Mouse (Mus musculus) T-helper 2 cell (primary cell): ENCODE results near the gene Tsen54.

Experiments
- in situ Hi-C: fragments of 300-600 bp; cut with MboI, MseI; formaldehyde crosslinking; loops from one replicate; pipeline ENCODE4 v1.15.1; 2025; ENCODE audit warnings: high pct_unique_total_duplicates

The Tsen54 gene

DNA sequence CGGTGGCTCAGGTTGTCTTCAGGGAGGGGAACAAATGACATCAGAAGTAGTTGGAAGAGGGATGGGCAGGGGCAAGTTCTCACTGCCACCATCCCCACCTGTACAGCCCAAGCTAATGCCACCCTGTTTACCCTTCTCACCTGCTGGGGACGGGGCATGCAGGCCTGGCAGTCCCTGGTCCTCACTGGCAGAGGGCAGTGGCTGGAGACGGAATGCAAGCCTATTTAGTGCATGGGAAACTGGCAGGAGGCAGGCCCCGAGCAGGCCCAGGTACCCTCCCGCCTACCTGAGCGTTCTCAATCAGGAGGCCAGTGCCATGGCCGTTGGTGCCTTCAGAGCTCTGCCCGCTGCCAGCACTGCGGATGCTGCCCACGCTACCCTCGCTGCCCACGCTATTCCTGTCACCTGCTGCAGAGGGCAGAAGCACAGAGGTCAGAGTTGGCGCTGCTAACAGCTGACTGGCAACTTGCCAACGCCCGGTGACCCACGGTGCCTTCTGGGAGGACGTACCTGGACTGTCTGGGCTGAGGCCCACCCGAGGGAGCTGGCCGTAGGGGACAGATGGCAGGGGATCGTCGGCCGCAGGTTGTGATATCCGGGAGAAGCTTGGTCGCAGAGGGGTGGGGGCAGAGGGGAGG, 11.3 kb upstream of the Tsen54 start:
- in situ Hi-C loops, result no loop called here

DNA sequence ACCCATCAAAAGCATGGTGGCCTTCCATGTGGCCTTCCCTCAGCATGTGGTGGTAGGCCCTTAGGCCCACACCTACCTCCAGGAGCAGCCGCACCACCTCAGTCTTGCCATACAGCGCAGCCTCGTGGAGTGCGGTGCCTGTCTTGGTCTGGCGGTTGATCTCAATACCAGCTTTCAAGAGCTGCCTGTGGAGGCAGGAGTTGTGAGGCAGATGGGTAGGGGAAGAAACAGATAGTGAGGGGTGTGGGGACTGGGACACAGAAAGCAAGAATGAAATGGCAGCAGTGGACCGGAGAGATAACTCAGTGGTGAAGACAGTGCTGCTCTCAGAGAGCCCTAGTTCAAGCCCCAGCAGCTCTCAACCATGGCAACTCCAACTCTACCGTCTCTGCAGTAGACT, 9.5 kb upstream of the Tsen54 start:
- in situ Hi-C loops, result no loop called here

DNA sequence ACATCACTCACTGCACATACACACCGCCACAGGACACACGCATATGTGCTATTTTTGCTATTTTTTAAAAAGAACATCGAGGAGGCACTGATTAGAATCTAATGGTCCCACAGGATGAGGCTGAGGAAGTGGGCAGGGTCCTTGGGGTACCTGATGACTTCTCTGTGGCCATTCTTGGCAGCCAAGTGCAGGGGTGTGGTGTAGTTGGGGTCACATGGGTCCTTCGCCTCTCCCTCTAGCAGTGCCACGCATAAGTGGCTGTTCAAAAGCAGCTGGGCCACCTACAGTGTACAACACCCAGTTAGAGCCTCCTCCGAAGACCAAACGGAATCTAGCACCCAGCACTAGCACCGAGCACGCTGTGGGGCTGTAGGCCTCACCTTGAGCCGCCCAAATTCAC, 8.4 kb upstream of the Tsen54 start:
- in situ Hi-C loops, result no loop called here

DNA sequence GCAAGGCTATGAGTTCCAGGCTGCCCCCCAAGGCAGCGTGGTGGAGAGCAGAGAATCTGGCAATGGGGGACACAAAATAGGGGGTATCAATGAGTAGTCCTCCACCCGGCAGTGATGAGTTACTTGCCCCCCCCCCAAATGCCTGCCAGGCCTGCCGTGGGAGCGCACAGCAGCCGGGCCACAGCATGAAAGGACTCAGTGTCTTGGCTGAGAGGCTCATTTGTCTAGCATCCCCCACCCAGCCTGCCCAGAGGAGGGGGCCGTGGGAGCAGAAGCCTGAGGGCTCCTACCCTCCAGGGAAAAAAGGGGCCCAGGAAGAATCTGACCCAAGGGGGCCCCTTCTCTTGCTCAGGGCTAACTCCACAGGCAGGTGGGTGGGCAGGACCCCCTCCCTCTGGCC, 7.2 kb upstream of the Tsen54 start:
- in situ Hi-C loops, result no loop called here

DNA sequence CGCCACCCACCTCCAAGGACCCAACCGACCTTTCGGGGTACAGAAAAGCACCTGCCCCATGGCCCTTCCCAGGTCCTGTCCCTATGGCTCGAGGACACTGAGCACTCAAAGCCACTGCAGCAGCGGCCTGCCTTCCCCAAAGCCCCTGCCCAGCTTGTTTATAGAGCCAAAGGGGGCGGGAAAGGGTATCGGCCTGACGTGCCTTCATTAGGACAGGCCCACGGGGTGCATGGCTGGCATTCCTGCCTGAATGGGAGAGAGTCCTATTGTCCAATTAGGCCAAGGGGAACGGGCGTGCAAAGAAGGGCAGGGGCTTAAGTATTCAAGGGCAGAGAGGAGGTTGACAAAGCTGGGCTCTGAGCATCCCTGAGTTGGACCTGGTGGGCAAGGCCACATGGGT, 6.6 kb upstream of the Tsen54 start:
- in situ Hi-C loops, result no loop called here

DNA sequence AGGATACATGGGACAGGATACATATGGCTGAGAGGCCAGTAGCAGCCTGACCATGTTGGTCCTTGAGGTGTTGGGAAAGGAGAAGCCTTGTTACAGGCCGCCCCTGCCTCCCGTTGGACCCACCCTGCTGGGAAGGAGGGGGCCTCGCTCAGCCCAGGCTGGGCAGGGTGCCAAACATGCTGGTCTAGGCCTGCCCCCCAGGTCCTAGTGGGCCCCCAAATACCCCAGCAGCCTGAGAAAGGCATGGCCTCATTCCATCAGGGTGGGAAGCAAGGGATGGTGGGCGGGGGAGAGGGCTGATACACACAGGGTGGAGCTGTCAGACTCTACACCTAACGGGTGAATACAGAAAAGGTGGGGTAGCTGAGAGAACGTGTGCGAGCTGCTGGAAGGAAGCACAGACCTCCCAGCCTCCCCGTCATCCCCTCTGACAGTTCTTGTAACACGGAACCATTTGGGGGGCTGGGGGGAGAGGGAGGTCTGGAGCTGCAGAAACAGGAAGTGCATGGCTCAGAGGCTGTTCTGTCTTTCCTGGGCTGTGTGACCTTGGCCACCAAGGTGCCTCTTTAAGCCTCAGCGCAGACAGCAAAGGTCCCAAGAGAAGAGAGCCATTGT, 5.7 kb upstream of the Tsen54 start:
- in situ Hi-C loops, result no loop called here

DNA sequence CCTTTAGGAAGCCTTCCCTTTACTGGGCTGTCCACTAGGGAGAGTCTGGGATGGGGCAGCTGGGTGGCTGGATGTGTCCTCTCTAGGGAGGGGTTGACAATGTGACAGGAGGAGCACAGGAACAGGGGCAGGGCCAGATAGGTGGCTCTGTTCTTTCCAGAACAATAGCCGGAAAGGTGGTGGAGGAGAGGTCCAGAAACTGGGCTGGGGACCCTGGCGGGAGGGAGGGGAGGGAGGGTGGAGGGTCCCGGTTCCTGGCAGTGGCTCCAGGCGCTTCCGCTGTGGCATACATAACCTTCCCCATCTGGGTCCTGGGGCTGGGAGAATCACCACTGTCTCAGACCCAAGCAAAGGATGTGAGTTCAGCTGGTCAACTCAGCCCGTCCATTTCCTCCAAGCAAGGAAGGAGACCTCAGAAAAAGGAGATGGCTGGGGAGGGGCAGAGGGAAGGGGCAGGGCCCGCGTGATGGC, 5.2 kb upstream of the Tsen54 start:
- in situ Hi-C loops, result no loop called here

DNA sequence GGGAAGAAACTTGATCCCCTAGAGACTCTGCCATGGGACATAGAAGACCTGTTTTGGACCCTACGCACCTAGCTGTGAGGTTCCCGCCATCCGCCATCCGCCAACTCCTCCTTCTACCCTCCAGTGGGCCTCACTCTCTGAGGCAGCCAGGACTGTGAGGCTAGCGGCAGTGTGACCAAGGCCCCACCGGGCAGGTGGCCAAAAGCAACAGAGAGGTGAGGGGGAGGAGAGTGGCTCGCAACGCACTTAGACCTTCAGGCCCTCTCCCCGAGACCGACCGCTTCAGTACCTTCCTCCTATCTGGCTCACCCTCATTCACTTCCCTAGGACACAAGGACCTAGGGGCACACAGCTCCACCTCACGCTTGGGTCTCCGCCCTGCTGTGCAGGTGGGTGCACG, 4.1 kb upstream of the Tsen54 start:
- in situ Hi-C loops, result loop anchor here (5.0 kb wide), 1 partner anchor 88 kb away; no protein-coding TSS in a partner anchor

DNA sequence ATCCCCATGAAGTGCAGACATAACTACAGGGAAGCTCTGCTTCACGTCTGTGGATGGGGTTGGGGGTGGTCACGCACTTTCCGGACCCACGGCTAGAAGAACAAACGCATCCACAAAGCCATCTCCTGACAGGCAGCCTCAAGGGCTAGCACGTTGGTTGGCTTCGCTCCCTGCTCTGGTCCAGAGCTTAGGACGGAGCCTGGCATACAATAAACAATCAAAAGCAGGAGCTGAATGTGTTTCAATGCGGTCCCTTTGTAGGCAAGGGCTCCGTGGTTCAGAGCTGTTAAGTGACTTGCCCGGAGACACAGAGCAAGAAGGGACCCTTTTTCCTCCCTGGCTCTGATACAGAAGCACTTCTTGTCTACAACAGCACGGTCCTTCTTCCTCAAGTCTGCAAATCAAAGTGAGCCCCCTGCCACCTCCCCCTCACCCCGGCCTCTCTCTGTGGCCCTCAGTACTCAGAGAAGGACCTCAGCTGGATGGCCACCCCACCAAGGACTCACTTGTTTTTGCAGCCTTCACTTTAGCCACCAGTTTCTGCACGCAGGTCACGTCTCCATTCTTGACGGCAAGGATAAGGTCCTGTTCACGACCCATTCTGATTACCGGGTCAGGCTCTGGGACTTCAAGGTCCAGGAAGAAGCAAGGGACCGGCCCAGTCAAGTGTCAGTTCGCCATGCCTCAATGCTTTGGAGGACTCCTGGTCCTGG, 3.0 kb upstream of the Tsen54 start:
- in situ Hi-C loops, result loop anchor here (5.0 kb wide), 1 partner anchor 89 kb away; no protein-coding TSS in a partner anchor

DNA sequence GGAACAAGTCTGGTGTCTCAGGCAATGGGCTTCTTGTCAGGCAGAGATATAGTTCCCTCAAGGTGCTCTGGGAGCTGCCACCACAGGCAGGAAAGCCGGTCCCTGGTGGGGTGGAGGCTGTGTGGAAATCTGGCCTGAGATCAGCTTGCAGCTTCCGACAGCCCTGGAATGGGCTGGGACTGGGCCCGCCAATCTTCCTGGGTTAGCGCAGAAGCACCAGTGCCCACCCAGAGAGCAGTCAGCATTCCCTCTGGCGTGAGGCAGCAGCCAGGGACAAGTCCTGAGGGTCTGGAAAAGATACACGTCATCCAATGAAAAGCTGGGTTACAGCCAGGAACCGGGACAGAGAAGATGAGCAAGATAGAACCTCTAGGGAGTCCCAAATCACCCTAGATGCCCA, 2.4 kb upstream of the Tsen54 start:
- in situ Hi-C loops, result loop anchor here (5.0 kb wide), 1 partner anchor 90 kb away; no protein-coding TSS in a partner anchor

DNA sequence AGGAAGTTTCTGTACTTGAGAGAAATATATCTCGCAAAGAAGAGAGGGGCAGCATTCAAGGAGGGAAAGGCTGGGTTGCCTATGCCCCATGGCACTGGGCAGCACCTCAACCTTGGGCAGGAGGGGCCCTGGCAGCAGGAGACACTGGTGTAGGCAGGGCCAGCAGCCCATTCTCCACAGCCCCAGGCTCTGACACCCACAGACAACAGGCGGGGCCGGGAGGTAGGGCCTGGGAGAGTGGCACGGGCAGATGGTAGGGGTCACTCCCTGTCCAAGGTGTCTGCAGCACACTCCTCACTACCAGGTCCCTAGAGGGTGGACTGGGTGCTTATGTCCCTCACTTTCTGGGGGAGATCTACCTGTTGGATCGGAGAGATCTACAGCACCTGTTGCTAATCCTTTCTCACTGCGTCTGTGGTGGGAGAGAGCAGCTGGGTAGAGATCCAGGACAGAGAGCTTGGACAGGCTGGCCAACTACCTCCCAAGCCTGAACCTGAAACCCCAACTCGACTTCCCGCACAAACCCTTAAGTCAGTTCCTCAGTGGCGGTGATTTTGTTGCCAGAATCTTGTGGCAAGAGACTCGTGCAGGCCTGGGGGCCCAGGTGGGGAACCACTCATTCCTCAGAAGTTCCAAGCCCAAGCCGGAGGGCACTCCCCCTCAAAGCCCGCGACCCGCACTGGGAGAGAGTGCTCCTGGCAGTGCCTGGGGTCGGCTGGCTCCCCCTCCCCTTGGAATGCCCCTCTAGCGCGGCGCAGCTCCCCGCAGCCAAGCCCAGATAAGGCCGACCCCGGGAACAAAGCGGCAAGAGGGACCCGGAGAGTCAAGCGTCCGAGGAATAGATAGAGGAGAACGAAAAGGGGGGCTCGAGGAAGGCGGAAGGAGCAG, 1.7 kb upstream of the Tsen54 start:
- in situ Hi-C loops, result loop anchor here (5.0 kb wide), 1 partner anchor 90 kb away; no protein-coding TSS in a partner anchor

DNA sequence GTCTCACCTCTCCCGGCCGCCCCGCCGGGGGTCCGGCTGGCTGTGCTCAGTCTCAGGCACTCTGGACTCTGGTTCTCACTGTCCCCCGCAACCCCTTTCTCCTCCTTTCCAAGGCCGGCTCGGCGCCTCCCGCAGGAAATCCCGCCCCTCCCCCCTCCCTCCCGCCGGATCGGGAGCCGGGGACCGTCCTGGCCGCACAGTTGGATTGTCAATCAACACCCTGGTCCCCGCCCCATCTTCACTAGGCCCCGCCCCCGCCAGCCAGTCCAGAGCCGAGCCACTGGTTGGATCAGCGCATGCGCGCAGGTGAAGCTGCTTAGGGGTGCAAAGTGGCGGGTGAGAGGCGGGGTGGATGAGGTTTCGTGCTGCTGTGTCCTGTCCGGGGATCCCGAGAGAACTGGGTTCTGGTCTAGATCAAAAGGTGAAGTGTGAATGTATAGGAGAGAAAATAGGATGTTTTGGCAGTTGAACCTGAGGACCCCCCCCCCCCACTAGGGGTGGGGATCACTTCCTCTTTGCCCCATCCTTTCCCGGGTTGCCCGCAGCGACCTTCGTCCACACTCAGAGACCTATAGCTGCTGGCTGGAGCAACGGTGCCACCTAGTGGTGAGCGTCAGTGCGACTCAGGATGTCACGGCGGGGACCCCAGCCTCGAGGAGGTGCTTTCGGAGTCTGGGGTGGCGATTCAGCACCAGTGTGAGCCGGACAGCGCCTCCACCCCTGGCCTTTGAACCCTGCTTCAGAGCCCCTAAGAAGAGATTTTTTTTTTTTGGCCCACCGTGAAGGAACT, 822 bp upstream of the Tsen54 start, which contains the start of gene Caskin2:
Caskin2 (minus strand) TSS at position 133 of the 790 bp plus-strand sequence.
- in situ Hi-C loops, result loop anchor here (5.0 kb wide), 1 partner anchor 91 kb away; no protein-coding TSS in a partner anchor

DNA sequence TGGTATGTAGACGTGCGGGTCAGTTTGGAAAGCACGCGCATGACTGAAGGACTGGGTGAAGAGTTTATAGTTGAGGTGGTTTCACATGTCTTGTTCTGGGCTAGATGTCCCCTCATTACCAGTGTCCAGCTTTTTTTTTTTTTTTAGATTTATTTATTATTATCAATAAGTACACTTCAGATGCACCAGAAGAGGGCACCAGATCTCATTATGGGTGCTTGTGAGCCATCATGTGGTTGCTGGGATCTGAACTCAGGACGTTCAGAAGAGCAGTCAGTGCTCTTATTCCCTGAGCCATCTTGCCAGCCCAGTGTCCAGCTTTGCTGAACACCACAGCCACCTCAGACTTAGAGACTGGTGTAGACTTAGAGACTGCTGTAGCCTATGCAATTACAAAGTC, 2.8 kb downstream of the Tsen54 start:
- in situ Hi-C loops, result no loop called here

DNA sequence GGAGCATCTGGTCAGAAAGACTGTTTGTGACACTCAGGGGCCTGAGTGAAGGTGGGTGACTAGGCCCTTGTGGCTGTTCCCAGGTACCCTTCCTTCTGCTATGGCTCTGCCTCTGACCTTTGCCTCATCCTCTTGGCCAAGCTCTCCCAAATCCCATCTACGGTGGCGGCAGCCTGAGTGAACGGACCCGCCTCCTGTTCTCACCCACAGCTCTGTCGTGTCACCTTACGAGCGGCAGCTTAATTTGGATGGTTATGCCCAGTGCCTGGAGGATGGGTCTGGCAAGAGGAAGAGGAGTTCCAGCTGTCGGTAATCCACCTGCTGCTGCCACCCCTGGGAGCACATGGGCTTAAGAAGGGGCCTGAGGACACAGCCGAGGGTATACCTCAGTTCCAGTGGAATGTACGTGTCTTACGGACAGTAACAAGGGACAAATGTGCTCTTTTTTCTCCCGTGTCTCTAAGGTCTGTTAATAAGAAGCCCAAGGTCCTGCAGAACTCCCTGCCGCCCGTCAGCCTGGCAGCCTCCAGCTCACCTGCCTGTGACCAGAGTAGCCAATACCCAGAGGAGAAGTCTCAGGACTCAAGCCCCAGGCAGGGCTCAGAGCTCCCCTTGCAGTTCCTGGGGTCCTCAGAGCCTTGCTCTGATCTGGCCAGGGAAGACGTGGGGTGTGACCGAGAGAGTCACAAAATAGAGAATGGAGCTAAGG, 5.5 kb downstream of the Tsen54 start:
- in situ Hi-C loops, result no loop called here

DNA sequence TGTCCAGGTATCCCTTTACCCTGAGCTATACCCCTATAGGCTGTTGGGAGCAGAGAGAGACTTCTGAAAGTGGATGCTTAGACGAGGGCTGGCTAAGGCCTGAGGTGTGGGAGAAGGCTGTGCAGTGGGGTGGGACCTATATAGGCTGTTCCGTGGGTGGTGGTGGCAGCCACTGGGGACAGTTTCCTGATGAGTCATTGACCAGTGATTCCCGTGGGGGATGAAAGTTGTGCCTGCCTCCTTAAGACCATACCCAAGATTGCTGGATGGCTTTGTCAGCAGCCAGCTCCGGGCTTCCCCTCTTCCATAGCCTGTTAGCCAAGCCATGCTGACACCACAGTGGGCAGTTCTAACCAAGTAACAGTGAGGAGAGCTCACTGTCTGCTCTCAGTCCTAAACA, 6.5 kb downstream of the Tsen54 start:
- in situ Hi-C loops, result no loop called here

DNA sequence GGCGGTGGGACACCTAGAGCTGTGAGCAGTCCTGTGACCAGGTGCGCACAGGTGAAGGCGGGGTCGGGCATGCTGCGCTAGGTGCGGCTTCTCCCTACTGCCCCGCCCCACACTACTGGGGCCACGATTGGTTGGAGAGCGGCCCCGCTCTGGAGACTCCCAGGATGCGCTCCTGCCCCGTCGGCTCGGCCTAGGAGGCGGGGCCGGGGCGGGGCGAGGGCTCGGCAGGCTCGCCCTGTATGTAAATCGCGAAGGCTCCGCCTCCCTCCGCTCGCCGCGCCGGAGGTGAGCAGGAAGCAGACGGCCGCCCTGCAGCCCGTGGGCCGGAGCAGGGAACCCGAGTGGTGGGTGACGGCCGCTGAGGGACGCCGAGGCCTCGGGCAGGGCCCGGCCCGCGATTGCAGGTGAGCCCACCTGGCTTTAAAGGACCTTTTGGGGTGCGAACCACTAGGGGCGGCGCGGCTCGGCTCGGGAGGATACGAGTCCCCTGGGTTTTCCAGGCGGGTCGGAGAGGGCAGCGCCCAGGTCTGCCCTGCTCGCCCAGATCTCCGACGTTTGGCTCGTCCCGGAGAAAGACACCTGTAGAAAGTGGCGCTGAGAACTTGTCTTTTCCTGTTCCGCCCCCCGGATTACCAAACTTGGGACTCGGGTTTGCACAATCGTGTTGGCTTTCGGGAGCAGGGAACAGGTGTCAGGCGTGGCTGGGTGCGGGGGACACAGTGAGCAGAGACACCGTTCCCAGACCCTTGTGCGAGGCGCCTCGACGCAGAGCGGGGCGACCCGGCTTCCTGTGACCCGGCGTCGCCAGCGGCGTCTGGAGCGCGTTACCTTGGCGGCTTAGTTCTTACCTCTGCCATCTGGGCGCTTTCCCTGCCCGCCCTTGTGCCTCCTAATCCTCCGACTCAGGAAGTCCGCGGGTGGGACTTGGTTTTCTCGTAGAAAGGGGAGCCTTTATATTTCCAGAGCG, 9.5 kb downstream of the Tsen54 start, which contains the start of gene Llgl2:
Llgl2 (plus strand) TSS at position 276 of the 967 bp plus-strand sequence.
- in situ Hi-C loops, result no loop called here

DNA sequence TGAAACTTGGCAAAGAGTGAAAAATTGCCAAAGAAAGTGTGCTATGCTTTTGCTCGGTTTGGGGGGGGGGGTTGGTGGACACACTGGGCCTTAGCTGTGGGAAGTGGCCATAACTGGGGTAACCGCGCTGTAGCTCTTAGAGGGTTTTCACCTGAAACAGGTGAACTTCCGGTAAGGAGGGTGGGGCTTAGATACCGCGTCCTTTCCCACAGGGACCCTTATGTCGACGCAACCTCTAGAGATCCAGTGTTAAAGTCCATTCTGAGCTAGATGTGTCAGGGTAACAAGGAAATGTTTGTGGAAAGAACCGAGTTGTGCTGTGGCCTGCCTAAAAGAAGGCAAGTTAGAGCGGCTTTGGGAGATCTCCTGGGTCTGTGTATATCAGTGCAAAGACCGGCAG, 10.3 kb downstream of the Tsen54 start:
- in situ Hi-C loops, result no loop called here

DNA sequence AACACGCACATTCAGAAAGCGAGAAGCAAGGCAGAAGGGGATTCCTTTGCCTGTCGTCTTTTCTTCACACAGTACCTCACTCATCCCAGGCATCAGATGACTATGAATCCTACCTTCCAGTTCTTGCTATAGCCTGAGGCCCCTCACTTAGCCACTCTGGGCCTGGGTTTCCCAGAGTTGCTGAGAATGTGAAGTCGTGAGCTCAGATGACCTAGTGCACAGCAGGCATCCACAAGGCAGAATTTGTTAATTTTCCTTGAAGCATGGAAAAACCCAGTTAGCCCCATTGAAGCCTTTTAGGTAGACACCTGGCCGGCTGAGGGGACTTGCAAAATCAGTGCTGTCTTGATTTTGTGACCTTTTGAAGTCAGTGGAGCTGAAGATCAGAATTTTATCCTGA, 12.0 kb downstream of the Tsen54 start:
- in situ Hi-C loops, result no loop called here

DNA sequence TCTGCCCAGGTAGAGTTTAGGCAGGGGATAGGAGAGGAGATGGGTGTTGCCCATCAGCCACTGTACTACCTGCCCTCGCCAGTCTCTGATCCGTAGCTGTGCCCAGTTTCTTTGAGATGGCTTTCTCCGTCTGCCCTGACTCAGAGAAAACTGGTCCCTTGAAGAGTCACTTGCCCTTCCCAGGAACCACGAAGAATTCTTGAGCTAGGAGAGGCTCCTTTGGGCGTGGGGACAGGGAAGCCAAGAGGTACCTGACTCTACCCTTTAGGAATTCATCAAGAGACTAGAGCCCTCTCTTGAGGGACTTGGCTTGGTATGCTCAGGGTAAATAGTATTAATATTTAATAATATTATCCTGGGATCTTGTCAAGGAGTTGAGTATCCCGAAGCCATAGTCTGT, 13.1 kb downstream of the Tsen54 start:
- in situ Hi-C loops, result no loop called here
